Mouse (Mus musculus): ENCODE data around the gene Kdf1. TPM values are rescaled to one million over a fixed set of nuclear protein-coding genes. Genes with fewer than 3 reads are reported as not detected.

Gene Kdf1
- total and polyA plus RNA-seq, 3 experiments, result not detected

DNA sequence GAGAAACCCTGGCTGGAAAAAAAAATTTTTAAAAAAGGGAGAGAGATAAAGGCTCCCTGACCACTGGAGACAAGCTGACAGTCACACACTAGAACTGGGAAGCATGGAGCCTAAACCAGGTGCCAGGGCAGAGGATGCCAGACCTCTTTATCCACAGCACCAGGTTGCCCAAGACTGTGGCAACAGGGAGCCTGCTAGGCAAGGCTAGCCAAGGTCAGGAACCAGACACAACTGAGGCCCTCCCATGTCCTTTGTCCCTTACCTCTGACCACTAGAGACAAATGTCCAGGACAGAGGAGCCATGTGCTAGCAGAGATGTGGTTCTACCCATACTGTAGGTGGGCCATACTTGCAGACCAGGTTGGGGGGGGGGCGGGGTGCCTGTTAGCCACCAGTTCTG lies 33.3 kb downstream of the Kdf1 start:
- no peaks in the 10 kb centered on the region for H3K36me3 ChIP-seq (replicated peaks)
- DNase-seq (ENCODE audit: low spot score) (no peak), ATAC-seq (ENCODE audit: extremely low read depth, insufficient number of reproducible peaks, low FRiP score, poor library complexity, severe bottlenecking) (no peak)
- peaks cover 11% of the 10 kb centered on the region for H3K4me1 ChIP-seq (ENCODE audit: insufficient read depth, low read depth, low read length)
- 0 out of 2 replicates have a peak, but pooled peaks cover 3% of the 10 kb centered on the region for H3K9me3 ChIP-seq (replicated peaks)
- peaks cover 45% of the 10 kb centered on the region for H3K27me3 ChIP-seq (ENCODE audit: insufficient read depth, low read length)
- H3K4me3 ChIP-seq (ENCODE audit: low read depth, low read length), result no peak overlapping the region
- TF ChIP-seq CTCF (IDR thresholded peaks at IDR 0.05; ENCODE audit: low read depth, low read length), result no peak
- no peak for TF ChIP-seq TAL1 (conservative IDR thresholded peaks at IDR 0.05; ENCODE audit: low read depth, low read length)
- no peak for TF ChIP-seq GATA2 (IDR thresholded peaks at IDR 0.05; ENCODE audit: borderline replicate concordance, low read depth, low read length)
- no peak for TF ChIP-seq POLR2AphosphoS5 (IDR thresholded peaks at IDR 0.05; ENCODE audit: insufficient replicate concordance, low read depth, low read length)
- no peak for TF ChIP-seq GATA1 (IDR thresholded peaks at IDR 0.05; ENCODE audit: borderline replicate concordance, low read length)

DNA sequence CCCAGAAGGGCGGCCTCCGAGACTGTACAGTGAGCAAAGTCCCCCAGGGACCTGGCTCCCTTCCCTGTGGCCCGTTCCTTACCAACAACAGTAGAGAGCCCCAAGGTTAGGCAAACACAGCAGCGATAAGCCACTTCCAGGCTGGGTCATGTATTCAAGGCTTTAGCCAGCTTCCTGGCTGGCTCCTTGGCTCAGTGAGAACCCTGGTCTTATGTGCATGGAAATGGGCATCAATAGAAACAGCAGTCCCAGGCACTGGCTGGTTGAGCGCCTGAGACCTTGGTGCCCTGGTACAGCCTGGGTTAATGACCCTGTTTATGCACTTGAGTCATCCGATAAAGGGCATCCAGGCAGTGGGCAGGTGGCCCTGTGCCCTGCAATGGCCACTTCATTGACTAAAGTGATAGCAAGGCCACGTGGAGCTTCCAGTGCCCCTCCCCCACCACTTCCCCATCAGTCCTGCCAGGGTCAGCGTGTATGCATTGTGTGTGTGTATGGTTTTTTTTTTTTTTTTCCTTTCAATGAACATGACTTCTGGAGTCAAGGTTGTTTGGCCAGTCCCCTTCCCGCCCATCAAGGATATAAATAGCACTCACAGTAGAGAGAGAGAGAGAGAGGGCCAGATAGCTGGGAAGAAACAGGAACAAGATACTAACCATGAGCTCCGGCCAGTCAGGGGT lies 34.1 kb downstream of the Kdf1 start, which contains the start of gene Nr0b2:
Gene Nr0b2 (plus strand): TSS at position 609 of the 680 bp plus-strand sequence.
- ATAC-seq (ENCODE audit: extremely low read depth, insufficient number of reproducible peaks, low FRiP score, poor library complexity, severe bottlenecking) (no peak), DNase-seq (ENCODE audit: low spot score) (no peak)
- peaks cover 53% of the 10 kb centered on the region for H3K27me3 ChIP-seq (ENCODE audit: insufficient read depth, low read length)
- 0 out of 2 replicates have a peak, but pooled peaks cover 3% of the 10 kb centered on the region for H3K9me3 ChIP-seq (replicated peaks)
- TF ChIP-seq GATA1 (IDR thresholded peaks at IDR 0.05; ENCODE audit: borderline replicate concordance, low read length), result no peak
- TF ChIP-seq CTCF (IDR thresholded peaks at IDR 0.05; ENCODE audit: low read depth, low read length), result no peak
- TF ChIP-seq POLR2AphosphoS5 (IDR thresholded peaks at IDR 0.05; ENCODE audit: insufficient replicate concordance, low read depth, low read length), result no peak
- TF ChIP-seq GATA2 (IDR thresholded peaks at IDR 0.05; ENCODE audit: borderline replicate concordance, low read depth, low read length), result no peak
- no peak for TF ChIP-seq TAL1 (conservative IDR thresholded peaks at IDR 0.05; ENCODE audit: low read depth, low read length)
- no peaks in the 10 kb centered on the region for H3K36me3 ChIP-seq (replicated peaks)
- H3K4me1 ChIP-seq (ENCODE audit: insufficient read depth, low read depth, low read length), result peaks cover 11% of the 10 kb centered on the region
- H3K4me3 ChIP-seq (ENCODE audit: low read depth, low read length), result no peak within 1 kb of the TSS

DNA sequence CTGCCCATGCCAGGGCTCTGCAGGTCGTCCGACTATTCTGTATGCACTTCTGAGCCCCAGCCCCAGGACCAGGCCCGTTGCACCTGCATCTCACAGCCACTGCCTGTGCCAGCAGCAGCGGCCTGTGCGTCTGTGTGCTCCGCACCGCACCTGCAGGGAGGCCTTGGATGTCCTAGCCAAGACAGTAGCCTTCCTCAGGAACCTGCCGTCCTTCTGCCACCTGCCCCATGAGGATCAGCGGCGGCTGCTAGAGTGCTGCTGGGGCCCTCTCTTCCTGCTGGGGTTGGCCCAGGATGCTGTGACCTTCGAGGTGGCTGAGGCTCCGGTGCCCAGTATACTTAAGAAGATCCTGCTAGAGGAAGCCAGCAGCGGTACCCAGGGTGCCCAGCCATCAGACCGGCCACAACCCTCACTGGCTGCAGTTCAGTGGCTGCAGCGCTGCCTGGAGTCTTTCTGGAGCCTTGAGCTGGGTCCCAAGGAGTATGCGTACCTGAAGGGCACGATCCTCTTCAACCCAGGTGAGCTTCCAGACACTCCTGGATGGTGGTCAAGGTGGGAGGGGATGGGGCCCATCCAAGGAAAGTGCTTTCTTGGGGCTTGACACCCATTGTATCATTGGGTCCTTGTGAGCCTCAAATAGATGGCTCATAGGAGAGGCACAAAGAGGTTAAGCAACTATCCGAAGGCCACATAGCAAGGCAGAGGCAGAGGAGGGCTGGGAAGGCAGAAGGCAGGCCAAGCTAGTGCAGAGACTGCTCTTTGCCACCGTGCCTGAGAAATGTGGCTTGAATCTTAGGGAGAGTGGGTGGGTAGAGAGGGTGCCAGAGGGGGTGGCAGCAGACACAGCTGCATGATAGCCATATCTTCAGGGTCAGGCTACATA lies 34.9 kb downstream of the Kdf1 start:
- DNase-seq (ENCODE audit: low spot score), result no peak
- Histone ChIP-seq H3K27me3 (ENCODE audit: insufficient read depth, low read length) (peaks cover 57% of the 10 kb centered on the region), H3K9me3 (replicated peaks) (no peaks in the 10 kb centered on the region), H3K4me1 (ENCODE audit: insufficient read depth, low read depth, low read length) (peaks cover 11% of the 10 kb centered on the region), H3K4me3 (ENCODE audit: low read depth, low read length) (no peak overlapping the region), H3K36me3 (replicated peaks) (no peaks in the 10 kb centered on the region)
- TF ChIP-seq POLR2AphosphoS5 (IDR thresholded peaks at IDR 0.05; ENCODE audit: insufficient replicate concordance, low read depth, low read length) (no peak), GATA1 (IDR thresholded peaks at IDR 0.05; ENCODE audit: borderline replicate concordance, low read length) (no peak), TAL1 (conservative IDR thresholded peaks at IDR 0.05; ENCODE audit: low read depth, low read length) (no peak), GATA2 (IDR thresholded peaks at IDR 0.05; ENCODE audit: borderline replicate concordance, low read depth, low read length) (no peak), CTCF (IDR thresholded peaks at IDR 0.05; ENCODE audit: low read depth, low read length) (no peak)
- ATAC-seq (ENCODE audit: extremely low read depth, insufficient number of reproducible peaks, low FRiP score, poor library complexity, severe bottlenecking), result no peak

DNA sequence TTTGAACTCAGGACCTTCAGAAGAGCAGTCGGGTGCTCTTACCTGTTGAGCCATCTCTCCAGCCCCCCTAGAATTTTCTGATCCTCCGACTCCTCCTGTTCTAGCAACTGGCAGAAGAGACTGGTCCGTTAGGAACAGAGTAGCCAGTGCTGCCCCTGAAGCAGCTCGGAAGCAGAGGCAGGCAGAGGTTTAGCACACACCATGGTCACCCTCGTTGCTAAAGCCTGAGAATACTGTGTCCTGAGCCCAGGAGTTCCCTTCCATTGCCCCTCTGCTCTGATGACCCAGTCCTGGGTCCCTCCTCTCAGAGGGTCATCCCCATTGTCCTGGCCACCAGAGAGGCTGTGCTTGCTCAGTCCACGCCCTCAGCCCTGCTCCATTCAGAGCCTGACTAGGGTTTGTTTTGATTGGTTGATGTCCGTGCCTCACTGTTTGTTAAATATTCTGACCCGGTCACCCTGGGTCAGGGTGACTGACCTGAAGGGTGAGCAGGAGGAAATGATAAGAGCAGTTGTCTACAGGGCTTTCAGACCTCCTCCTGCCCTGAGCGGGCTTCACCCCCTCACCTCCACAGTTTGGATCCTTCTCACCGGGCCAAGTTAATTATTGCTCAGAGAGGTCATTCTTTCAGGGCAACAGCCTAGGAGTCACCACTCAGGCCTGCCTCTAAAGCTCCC lies 38.4 kb downstream of the Kdf1 start:
- DNase-seq (ENCODE audit: low spot score) (no peak), ATAC-seq (ENCODE audit: extremely low read depth, insufficient number of reproducible peaks, low FRiP score, poor library complexity, severe bottlenecking) (no peak)
- no peaks in the 10 kb centered on the region for H3K36me3 ChIP-seq (replicated peaks)
- TF ChIP-seq POLR2AphosphoS5 (IDR thresholded peaks at IDR 0.05; ENCODE audit: insufficient replicate concordance, low read depth, low read length) (no peak), CTCF (IDR thresholded peaks at IDR 0.05; ENCODE audit: low read depth, low read length) (no peak), GATA2 (IDR thresholded peaks at IDR 0.05; ENCODE audit: borderline replicate concordance, low read depth, low read length) (no peak), TAL1 (conservative IDR thresholded peaks at IDR 0.05; ENCODE audit: low read depth, low read length) (no peak), GATA1 (IDR thresholded peaks at IDR 0.05; ENCODE audit: borderline replicate concordance, low read length) (no peak)
- H3K9me3 ChIP-seq (replicated peaks), result no peaks in the 10 kb centered on the region
- peaks cover 60% of the 10 kb centered on the region for H3K27me3 ChIP-seq (ENCODE audit: insufficient read depth, low read length)
- H3K4me3 ChIP-seq (ENCODE audit: low read depth, low read length), result no peak overlapping the region
- H3K4me1 ChIP-seq (ENCODE audit: insufficient read depth, low read depth, low read length), result peaks cover 11% of the 10 kb centered on the region

DNA sequence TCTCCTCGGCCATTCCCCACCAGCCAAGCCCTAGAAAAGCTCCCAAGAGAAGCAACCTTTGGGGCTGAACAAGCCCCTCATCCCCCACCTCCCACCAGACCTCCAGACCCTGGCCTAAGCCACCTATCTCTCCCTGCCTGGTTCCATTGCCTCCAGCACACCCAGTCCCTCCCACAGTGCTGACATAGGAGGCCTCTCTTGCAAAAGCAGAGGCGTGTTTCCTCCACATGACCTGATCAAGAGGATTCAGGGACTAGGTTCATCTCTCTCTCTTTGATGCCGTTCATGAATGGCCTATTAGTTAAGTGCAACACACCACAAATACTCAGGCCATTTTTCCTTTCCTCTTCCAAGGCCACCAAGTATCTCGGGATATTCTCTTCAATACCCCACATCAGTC lies 41.1 kb downstream of the Kdf1 start:
- Histone ChIP-seq H3K4me3 (ENCODE audit: low read depth, low read length) (no peak overlapping the region), H3K36me3 (replicated peaks) (no peaks in the 10 kb centered on the region), H3K27me3 (ENCODE audit: insufficient read depth, low read length) (peaks cover 43% of the 10 kb centered on the region), H3K4me1 (ENCODE audit: insufficient read depth, low read depth, low read length) (peaks cover 2% of the 10 kb centered on the region; the same call in 1 of the 2 replicates), H3K9me3 (replicated peaks) (peaks cover 2% of the 10 kb centered on the region; the same call in 1 of the 2 replicates)
- ATAC-seq (ENCODE audit: extremely low read depth, insufficient number of reproducible peaks, low FRiP score, poor library complexity, severe bottlenecking), result no peak
- no peak for DNase-seq (ENCODE audit: low spot score)
- no peak for TF ChIP-seq TAL1 (conservative IDR thresholded peaks at IDR 0.05; ENCODE audit: low read depth, low read length)
- no peak for TF ChIP-seq POLR2AphosphoS5 (IDR thresholded peaks at IDR 0.05; ENCODE audit: insufficient replicate concordance, low read depth, low read length)

DNA sequence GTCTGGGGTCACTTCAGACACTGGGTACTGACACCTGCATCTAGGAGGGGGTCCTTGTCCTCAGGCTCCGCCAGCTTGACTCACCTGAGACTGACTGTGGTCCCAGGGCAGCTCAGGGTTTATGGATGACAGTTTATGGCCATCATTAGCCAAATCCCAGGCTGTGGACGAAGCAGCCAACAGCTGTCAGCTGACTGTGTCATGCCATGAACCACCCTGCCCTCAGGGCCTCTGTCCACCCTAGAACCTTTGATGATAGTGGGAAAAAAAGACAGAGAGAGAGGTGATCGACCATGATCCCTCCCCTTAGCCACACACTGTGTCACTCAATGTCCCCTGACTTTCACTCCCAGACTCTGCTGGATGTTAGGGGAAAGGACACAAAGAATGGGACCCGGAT lies 42.9 kb downstream of the Kdf1 start:
- H3K4me3 ChIP-seq (ENCODE audit: low read depth, low read length), result no peak overlapping the region
- H3K36me3 ChIP-seq (replicated peaks), result no peaks in the 10 kb centered on the region
- no peaks in the 10 kb centered on the region for H3K4me1 ChIP-seq (ENCODE audit: insufficient read depth, low read depth, low read length)
- H3K9me3 ChIP-seq (replicated peaks), result peaks cover 2% of the 10 kb centered on the region; the same call in 1 of the 2 replicates
- DNase-seq (ENCODE audit: low spot score) (no peak), ATAC-seq (ENCODE audit: extremely low read depth, insufficient number of reproducible peaks, low FRiP score, poor library complexity, severe bottlenecking) (no peak)
- no peak for TF ChIP-seq TAL1 (conservative IDR thresholded peaks at IDR 0.05; ENCODE audit: low read depth, low read length)
- TF ChIP-seq CTCF (IDR thresholded peaks at IDR 0.05; ENCODE audit: low read depth, low read length), result no peak
- no peak for TF ChIP-seq POLR2AphosphoS5 (IDR thresholded peaks at IDR 0.05; ENCODE audit: insufficient replicate concordance, low read depth, low read length)
- TF ChIP-seq GATA1 (IDR thresholded peaks at IDR 0.05; ENCODE audit: borderline replicate concordance, low read length), result no peak
- TF ChIP-seq GATA2 (IDR thresholded peaks at IDR 0.05; ENCODE audit: borderline replicate concordance, low read depth, low read length), result no peak
- H3K27me3 ChIP-seq (ENCODE audit: insufficient read depth, low read length), result peaks cover 31% of the 10 kb centered on the region

Measured in G1E (cell line).